Mouse (Mus musculus) hindbrain, embryonic 15.5 days (tissue): ENCODE measurements around the gene Tubgcp5. TPM values are rescaled to one million over a fixed set of nuclear protein-coding genes. Genes with fewer than 3 reads are reported as not detected.

Experiments
- ATAC-seq: fragments of 200-750 bp; cut with Nextera tagmentation; 2 replicates; pipeline ENCODE4 v1.8.0; 2017; ENCODE audit warnings: low read depth, moderate number of reproducible peaks, moderate TSS enrichment; ENCODE audit not compliant: low FRiP score
- H3K27ac ChIP-seq: fragments of 300-500 bp; sonication (generic); replicated peaks from 2 replicates; pipeline ENCODE4 v1.5.1; 2015; ENCODE audit warnings: mild to moderate bottlenecking, inconsistent platforms
- H3K27me3 ChIP-seq: fragments of 300-500 bp; sonication (generic); 2 replicates; pipeline ENCODE4 v1.6.1; 2015; ENCODE audit warnings: control low read depth, inconsistent platforms
- H3K36me3 ChIP-seq: fragments of 300-500 bp; sonication (generic); 2 replicates; pipeline ENCODE4 v1.6.1; 2015; ENCODE audit warnings: control low read depth, inconsistent platforms
- H3K4me1 ChIP-seq: fragments of 300-500 bp; sonication (generic); replicated peaks from 2 replicates; pipeline ENCODE4 v1.6.1; 2015; ENCODE audit warnings: control low read depth, inconsistent platforms
- H3K4me2 ChIP-seq: fragments of 300-500 bp; sonication (generic); 2 replicates; pipeline ENCODE4 v1.6.1; 2015; ENCODE audit warnings: moderate library complexity, mild to moderate bottlenecking, inconsistent platforms
- H3K4me3 ChIP-seq: fragments of 300-500 bp; sonication (generic); 2 replicates; pipeline ENCODE4 v1.5.1; 2015; ENCODE audit warnings: mild to moderate bottlenecking, inconsistent platforms
- H3K9ac ChIP-seq: fragments of 300-500 bp; sonication (generic); 2 replicates; pipeline ENCODE4 v1.6.1; 2015; ENCODE audit warnings: inconsistent platforms
- H3K9me3 ChIP-seq: fragments of 300-500 bp; sonication (generic); 2 replicates; pipeline ENCODE4 v1.6.1; 2016; ENCODE audit warnings: control low read depth, inconsistent platforms
- WGBS: fragments of 180-500 bp; shearing (Covaris S2); methylation state at CpG from one replicate; pipeline ENCODE4 v1.1.7; 2015; 5-methylcytosine and 5-hydroxymethylcytosine counted together
- polyA plus RNA-seq: library from polyadenylated mRNA; unstranded; fragments of >200 nt; fragmentation: Nextera tagmentation; extraction: Ambion mirVana; gene quantifications from 2 replicates; pipeline ENCODE4 v1.2.1, GENCODE M21; 2015

The Tubgcp5 gene
- polyA plus RNA-seq, 1 experiment from 2014 or later, result 38.2 TPM

- peaks cover 72% of the 10 kb centered on the region for H3K36me3 ChIP-seq
Measured at GRCm38 (mm10) chr7:55809967-55810366, 16.0 kb downstream of the Tubgcp5 start.

DNA sequence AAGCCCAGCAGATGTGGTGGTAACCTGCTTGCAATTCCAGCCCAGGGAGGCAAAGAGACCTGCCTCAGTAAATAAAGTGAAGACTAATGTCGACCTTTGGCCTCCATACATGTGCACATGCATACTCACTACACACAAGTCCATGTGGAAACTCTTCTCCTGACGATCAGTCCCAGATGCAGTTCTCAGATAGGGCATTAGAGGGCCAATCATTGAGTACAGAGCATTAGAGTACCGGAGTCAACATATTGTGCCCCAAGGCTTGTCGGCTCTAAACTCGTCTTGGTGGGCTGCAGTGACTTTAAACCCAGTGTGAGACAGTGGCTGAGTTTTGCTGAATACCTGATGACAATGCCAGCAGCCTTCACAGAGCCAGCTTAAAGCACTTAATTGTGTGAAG, 30.5 kb downstream of the Tubgcp5 start:
- H3K36me3 ChIP-seq, result peaks cover 82% of the 10 kb centered on the region

More at GRCm38 (mm10) chr7:55809967-55810366, 16.0 kb downstream of the Tubgcp5 start:
- H3K4me2 ChIP-seq, result no peak overlapping the region
- no peak for ATAC-seq
- H3K27me3 ChIP-seq, result no peaks in the 10 kb centered on the region
- H3K4me1 ChIP-seq, result no peaks in the 10 kb centered on the region
- no peak overlapping the region for H3K27ac ChIP-seq
- H3K4me3 ChIP-seq, result no peak overlapping the region
- H3K9me3 ChIP-seq, result no peaks in the 10 kb centered on the region
- no peak overlapping the region for H3K9ac ChIP-seq
- 96% methylated on average over 2 of the region's 2 CpGs for WGBS

GRCm38 (mm10) chr7:55827551-55827950, 33.6 kb downstream of the Tubgcp5 start:
- H3K9me3 ChIP-seq, result no peaks in the 10 kb centered on the region
- H3K4me2 ChIP-seq, result no peak overlapping the region
- no peak for ATAC-seq
- WGBS, result 94% methylated on average over 9 of the region's 9 CpGs
- no peak overlapping the region for H3K27ac ChIP-seq
- H3K4me3 ChIP-seq, result no peak overlapping the region
- H3K4me1 ChIP-seq, result no peaks in the 10 kb centered on the region
- H3K36me3 ChIP-seq, result peaks cover 68% of the 10 kb centered on the region
- H3K9ac ChIP-seq, result no peak overlapping the region
- H3K27me3 ChIP-seq, result no peaks in the 10 kb centered on the region

More for the DNA sequence above, 30.5 kb downstream of the Tubgcp5 start:
- Histone ChIP-seq H3K27me3 (no peaks in the 10 kb centered on the region), H3K4me3 (no peak overlapping the region), H3K4me2 (no peak overlapping the region), H3K4me1 (no peaks in the 10 kb centered on the region), H3K9ac (no peak overlapping the region), H3K27ac (no peak overlapping the region), H3K9me3 (no peaks in the 10 kb centered on the region)
- 87% methylated on average over 5 of the region's 5 CpGs for WGBS
- no peak for ATAC-seq

- Histone ChIP-seq H3K9me3 (no peaks in the 10 kb centered on the region), H3K4me3 (no peak overlapping the region), H3K4me1 (peaks cover 8% of the 10 kb centered on the region), H3K27me3 (no peaks in the 10 kb centered on the region), H3K9ac (no peak overlapping the region), H3K4me2 (no peak overlapping the region), H3K36me3 (peaks cover 6% of the 10 kb centered on the region; the same call in 1 of the 2 replicates), H3K27ac (no peak overlapping the region)
- WGBS, result 89% methylated on average over 4 of the region's 4 CpGs
- ATAC-seq, result no peak
Measured at GRCm38 (mm10) chr7:55836877-55837276, 42.9 kb downstream of the Tubgcp5 start.

- peak within 1 kb of the TSS; percentile 87 for H3K4me2 ChIP-seq
- ATAC-seq, result no peak
- peaks cover 18% of the 10 kb centered on the region for H3K4me1 ChIP-seq
- H3K9ac ChIP-seq, result peak within 1 kb of the TSS; percentile 86
- H3K27me3 ChIP-seq, result no peaks in the 10 kb centered on the region
- peak within 1 kb of the TSS; percentile 79 for H3K4me3 ChIP-seq
- peak within 1 kb of the TSS; percentile 92 for H3K27ac ChIP-seq
- H3K9me3 ChIP-seq, result no peaks in the 10 kb centered on the region
- no peaks in the 10 kb centered on the region for H3K36me3 ChIP-seq
- WGBS, result 51% methylated on average over 7 of the region's 7 CpGs
Measured at GRCm38 (mm10) chr7:55841445-55841844, 47.5 kb downstream of the Tubgcp5 start, which contains the start of gene Cyfip1. Cyfip1 (plus strand) TSS chr7:55841745.

DNA sequence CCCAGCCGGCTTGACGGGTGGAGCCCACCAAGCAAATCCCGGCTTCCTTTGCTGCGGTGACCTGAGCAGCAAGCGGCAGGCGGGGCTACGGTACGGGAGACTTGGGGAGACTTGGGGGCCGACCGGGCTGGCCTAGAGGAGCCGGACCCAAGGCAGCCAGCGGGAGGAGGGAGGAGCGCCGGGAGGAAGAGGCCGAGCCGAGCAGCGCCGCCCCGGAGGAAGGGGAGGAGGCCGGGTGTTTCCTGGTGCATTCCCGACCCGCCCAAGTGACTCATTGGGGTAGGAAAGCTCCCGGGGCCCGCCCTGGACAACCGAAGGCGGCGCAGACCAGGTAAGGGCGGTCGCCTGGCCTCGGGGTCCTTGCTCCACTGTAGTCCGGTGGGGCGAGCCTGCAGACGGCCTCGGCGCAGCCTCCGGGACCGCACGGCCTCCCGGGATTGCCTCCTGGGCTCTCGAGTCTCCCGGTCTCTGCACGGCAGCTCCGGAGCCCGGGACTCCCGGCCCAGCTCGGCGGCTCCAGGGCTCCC, 48.1 kb downstream of the Tubgcp5 start:
- H3K4me2 ChIP-seq, result peak overlapping the region; percentile 87
- WGBS, result under 1% methylated on average over 44 of the region's 47 CpGs
- peaks cover 18% of the 10 kb centered on the region for H3K4me1 ChIP-seq

GRCm38 (mm10) chr7:55842504-55843152, 48.7 kb downstream of the Tubgcp5 start:
- no peaks in the 10 kb centered on the region for H3K9me3 ChIP-seq
- H3K4me2 ChIP-seq, result peak overlapping the region; percentile 87
- no peaks in the 10 kb centered on the region for H3K27me3 ChIP-seq
- no peaks in the 10 kb centered on the region for H3K36me3 ChIP-seq
- peak; percentile 64 for ATAC-seq
- H3K27ac ChIP-seq, result peak overlapping the region; percentile 92
- peak overlapping the region; percentile 86 for H3K9ac ChIP-seq
- peaks cover 18% of the 10 kb centered on the region for H3K4me1 ChIP-seq
- WGBS, result under 1% methylated on average over 40 of the region's 40 CpGs
- H3K4me3 ChIP-seq, result peak overlapping the region; percentile 79

More for the DNA sequence above, 48.1 kb downstream of the Tubgcp5 start:
- peak overlapping the region; percentile 79 for H3K4me3 ChIP-seq
- H3K27me3 ChIP-seq, result no peaks in the 10 kb centered on the region
- no peaks in the 10 kb centered on the region for H3K9me3 ChIP-seq
- peak; percentile 93 for ATAC-seq
- no peaks in the 10 kb centered on the region for H3K36me3 ChIP-seq
- H3K27ac ChIP-seq, result peak overlapping the region; percentile 92
- peak overlapping the region; percentile 86 for H3K9ac ChIP-seq

DNA sequence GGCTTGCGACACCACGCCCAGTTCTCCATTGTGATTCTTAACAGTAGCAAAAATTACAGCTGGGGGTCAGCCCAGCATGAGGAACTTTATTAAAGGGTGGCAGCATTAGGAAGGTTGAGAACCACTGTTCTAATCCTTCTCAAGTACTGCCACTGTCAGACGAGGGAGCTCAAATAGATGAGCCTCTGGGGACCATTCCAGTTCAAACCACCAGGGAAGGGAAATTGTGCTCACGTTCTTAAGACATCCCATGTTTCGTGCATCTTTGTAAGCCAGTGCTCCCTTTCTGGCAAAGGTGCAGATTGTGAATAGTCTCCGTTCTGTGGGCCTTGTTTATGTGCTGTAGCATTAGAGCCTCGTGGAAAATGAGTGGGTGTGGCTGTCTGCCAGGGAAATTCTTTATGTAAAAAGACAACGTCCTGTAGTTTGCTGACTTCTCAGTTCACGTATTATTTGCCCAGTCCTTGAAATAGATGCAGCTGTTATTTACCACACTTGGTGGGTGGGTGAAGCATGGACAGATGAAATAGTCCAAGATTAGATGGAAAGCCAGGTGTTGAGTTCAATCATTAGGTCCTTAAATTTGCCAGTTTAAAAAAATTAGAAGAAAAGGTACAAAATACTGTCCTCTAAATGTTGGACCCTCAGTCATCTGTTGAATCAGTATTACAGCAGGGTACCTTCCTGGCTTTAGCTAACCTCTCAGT, 52.8 kb downstream of the Tubgcp5 start:
- no peak overlapping the region for H3K4me3 ChIP-seq
- no peaks in the 10 kb centered on the region for H3K36me3 ChIP-seq
- no peak overlapping the region for H3K9ac ChIP-seq
- H3K27me3 ChIP-seq, result no peaks in the 10 kb centered on the region
- H3K9me3 ChIP-seq, result no peaks in the 10 kb centered on the region
- ATAC-seq, result no peak
- peaks cover 21% of the 10 kb centered on the region for H3K4me1 ChIP-seq
- H3K4me2 ChIP-seq, result no peak overlapping the region
- no peak overlapping the region for H3K27ac ChIP-seq
- 65% methylated on average over 9 of the region's 9 CpGs for WGBS

DNA sequence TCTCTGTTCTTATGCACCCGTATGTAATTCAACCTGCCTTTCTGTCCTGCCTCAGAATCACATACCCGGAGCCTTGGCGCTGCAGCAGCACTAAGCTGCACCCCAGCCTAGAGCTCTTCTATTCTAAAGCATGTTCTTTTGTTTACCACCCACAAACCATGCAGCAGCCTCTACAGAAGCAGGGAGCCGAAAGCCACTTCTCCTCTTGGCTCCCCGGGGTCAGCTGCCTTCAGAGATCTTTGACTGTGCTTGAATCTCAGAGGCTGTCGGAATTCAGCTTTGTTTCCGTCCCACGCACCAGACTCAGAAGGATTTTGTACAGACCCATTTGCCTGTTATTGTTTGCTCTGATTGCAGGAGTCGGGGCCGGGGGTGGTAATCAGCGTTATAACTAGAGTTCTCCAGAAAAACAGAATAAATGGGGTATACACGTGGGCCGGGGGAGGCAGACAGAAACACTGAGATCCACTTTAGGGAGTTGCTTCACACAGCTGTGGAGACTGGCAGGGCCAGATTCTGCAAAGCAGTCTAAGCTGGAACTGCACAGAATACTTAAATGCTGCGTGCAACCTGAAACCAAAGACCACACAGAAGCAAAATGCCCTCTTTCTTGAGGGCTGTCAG, 56.1 kb downstream of the Tubgcp5 start:
- Histone ChIP-seq H3K9ac (no peak overlapping the region), H3K4me3 (no peak overlapping the region)
- WGBS, result 27% methylated on average over 14 of the region's 14 CpGs

DNA sequence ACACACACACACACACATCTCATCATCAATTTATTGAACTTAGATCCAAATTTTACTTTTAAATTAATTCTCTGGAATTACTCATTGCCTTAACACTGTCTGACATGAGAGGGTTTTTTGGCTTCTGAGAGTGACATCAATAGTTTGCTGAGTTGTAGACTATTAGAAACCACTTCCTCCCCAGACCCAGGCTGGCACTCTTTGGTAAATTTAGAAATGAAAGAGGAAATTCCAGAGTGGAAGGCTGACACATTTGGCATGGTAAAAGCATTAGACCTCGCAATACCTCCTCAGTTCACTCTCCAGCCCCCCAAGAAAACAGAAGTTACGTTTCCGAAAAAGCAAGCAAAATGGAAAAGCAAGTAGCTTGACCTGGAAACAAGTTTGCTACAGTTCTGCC, 58.8 kb downstream of the Tubgcp5 start:
- Histone ChIP-seq H3K9me3 (no peaks in the 10 kb centered on the region), H3K27ac (no peak overlapping the region), H3K27me3 (no peaks in the 10 kb centered on the region), H3K36me3 (no peaks in the 10 kb centered on the region), H3K4me1 (peaks cover 10% of the 10 kb centered on the region), H3K4me3 (no peak overlapping the region), H3K9ac (no peak overlapping the region), H3K4me2 (no peak overlapping the region)
- WGBS, result 83% methylated on average over 3 of the region's 3 CpGs
- no peak for ATAC-seq

More for the DNA sequence above, 56.1 kb downstream of the Tubgcp5 start:
- ATAC-seq, result peak; percentile 46; the same call in 1 of the 2 replicates
- H3K27me3 ChIP-seq, result no peaks in the 10 kb centered on the region
- peak overlapping the region; percentile 55 for H3K27ac ChIP-seq
- peak overlapping the region; percentile 32 for H3K4me2 ChIP-seq
- H3K9me3 ChIP-seq, result no peaks in the 10 kb centered on the region
- no peaks in the 10 kb centered on the region for H3K36me3 ChIP-seq
- peaks cover 10% of the 10 kb centered on the region for H3K4me1 ChIP-seq

DNA sequence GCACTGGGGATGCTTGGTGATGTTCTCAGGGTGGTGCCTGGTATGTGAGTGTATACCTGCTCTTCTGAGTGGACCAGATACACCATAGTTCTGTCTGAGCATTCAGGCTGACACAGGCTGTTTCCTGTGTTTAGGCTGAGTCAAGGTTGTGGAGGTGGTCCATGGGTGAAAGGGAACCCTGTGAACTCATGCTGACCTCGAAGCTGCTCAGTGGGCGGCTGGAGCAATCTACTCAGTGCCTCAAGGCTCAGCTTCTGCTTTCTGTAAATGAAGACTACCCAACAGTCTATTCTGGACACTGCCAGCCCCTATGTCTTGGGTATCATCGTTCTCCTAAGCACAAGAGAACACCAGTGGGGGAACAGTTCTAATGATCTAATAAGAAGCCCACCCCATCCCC, 61.6 kb downstream of the Tubgcp5 start:
- Histone ChIP-seq H3K9ac (no peak overlapping the region), H3K4me1 (no peaks in the 10 kb centered on the region), H3K27ac (no peak overlapping the region), H3K36me3 (no peaks in the 10 kb centered on the region), H3K4me2 (no peak overlapping the region), H3K9me3 (no peaks in the 10 kb centered on the region), H3K4me3 (no peak overlapping the region), H3K27me3 (no peaks in the 10 kb centered on the region)
- no peak for ATAC-seq
- 93% methylated on average over 3 of the region's 3 CpGs for WGBS

DNA sequence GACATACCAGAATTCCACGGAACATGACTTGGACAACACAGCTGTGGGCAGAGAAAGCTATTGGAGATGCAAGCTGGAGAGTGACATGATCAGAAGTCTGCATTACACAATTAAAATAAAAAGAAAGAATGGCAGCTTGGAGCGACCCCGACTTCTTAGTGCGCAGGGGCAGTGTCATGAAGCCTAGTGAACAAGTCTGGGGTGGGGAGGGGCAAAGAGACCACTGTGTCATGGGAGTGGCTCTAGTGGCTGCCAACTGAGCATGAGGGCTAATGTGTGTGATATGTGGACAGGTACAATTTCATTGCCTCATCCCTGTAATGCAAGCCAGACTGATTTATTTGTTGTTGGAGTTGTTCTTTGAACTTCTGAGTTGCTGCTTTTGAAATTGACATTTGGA, 62.8 kb downstream of the Tubgcp5 start:
- Histone ChIP-seq H3K27me3 (no peaks in the 10 kb centered on the region), H3K9me3 (no peaks in the 10 kb centered on the region), H3K27ac (no peak overlapping the region), H3K4me2 (no peak overlapping the region), H3K9ac (no peak overlapping the region), H3K4me1 (no peaks in the 10 kb centered on the region), H3K36me3 (no peaks in the 10 kb centered on the region), H3K4me3 (no peak overlapping the region)
- 93% methylated on average over 4 of the region's 4 CpGs for WGBS
- ATAC-seq, result no peak
